Mouse (Mus musculus) forebrain, embryonic 10.5 days (tissue): ENCODE measurements around the gene G430095P16Rik. TPM values are rescaled to one million over a fixed set of nuclear protein-coding genes. Genes with fewer than 3 reads are reported as not detected.
A peak's percentile ranks its signal among the peaks of the same experiment; 100 is the strongest.

Experiments used
- DNase-seq: peaks from one replicate; pipeline ENCODE4 v3.0.0-alpha.2; 2017; ENCODE audit warnings: low spot score; ENCODE audit errors: extremely low spot score
- H3K27ac ChIP-seq: fragments of 300-500 bp; sonication (generic); 2 replicates; pipeline ENCODE4 v1.5.1; 2016; ENCODE audit warnings: mild to moderate bottlenecking
- H3K27me3 ChIP-seq: fragments of 300-500 bp; sonication (generic); 2 replicates; pipeline ENCODE4 v1.6.1; 2016; ENCODE audit warnings: mild to moderate bottlenecking; ENCODE audit not compliant: poor library complexity, severe bottlenecking
- H3K36me3 ChIP-seq: fragments of 300-500 bp; sonication (generic); replicated peaks from 2 replicates; pipeline ENCODE4 v1.6.1; 2016; ENCODE audit warnings: mild to moderate bottlenecking, moderate library complexity
- H3K4me1 ChIP-seq: fragments of 300-500 bp; sonication (generic); 2 replicates; pipeline ENCODE4 v1.6.1; 2016
- H3K4me3 ChIP-seq: fragments of 300-500 bp; sonication (generic); 2 replicates; pipeline ENCODE4 v1.5.1; 2016; ENCODE audit warnings: mild to moderate bottlenecking, moderate library complexity
- H3K9me3 ChIP-seq: fragments of 300-500 bp; sonication (generic); 2 replicates; pipeline ENCODE4 v1.6.1; 2016; ENCODE audit warnings: mild to moderate bottlenecking, moderate library complexity
- WGBS: fragments of 180-500 bp; shearing (Covaris S2); methylation state at CpG from one replicate; pipeline ENCODE4 v1.1.7; 2016; 5-methylcytosine and 5-hydroxymethylcytosine counted together
- polyA plus RNA-seq: library from polyadenylated mRNA; unstranded; fragments of >200 nt; fragmentation: Nextera tagmentation; extraction: Ambion mirVana; gene quantifications from 2 replicates; pipeline ENCODE4 v1.2.1, GENCODE M21; 2016

Gene G430095P16Rik
- polyA plus RNA-seq, 1 experiment from 2014 or later = 2.1 TPM

GRCm38 (mm10) chr8:84730541-84731370 lies 7.9 kb downstream of the G430095P16Rik start:
- H3K4me1 ChIP-seq = peaks cover 68% of the 10 kb centered on the region
- DNase-seq = no peak
- 36% methylated on average over 9 of the region's 9 CpGs for WGBS

GRCm38 (mm10) chr8:84731371-84732177 lies 8.8 kb downstream of the G430095P16Rik start:
- Histone ChIP-seq H3K27me3 (peaks cover 98% of the 10 kb centered on the region), H3K4me1 (peaks cover 69% of the 10 kb centered on the region), H3K36me3 (no peaks in the 10 kb centered on the region; the same call in 1 of the 2 replicates), H3K9me3 (no peaks in the 10 kb centered on the region), H3K27ac (peak overlapping the region; percentile 80), H3K4me3 (no peak overlapping the region)
- no peak for DNase-seq
- 73% methylated on average over 11 of the region's 11 CpGs for WGBS

More at GRCm38 (mm10) chr8:84730541-84731370, 7.9 kb downstream of the G430095P16Rik start:
- peak overlapping the region; percentile 2; the same call in 1 of the 2 replicates for H3K4me3 ChIP-seq
- no peaks in the 10 kb centered on the region for H3K9me3 ChIP-seq
- peaks cover 98% of the 10 kb centered on the region for H3K27me3 ChIP-seq
- H3K36me3 ChIP-seq = no peaks in the 10 kb centered on the region; the same call in 1 of the 2 replicates
- peak overlapping the region; percentile 80 for H3K27ac ChIP-seq

- Histone ChIP-seq H3K4me1 (peaks cover 74% of the 10 kb centered on the region), H3K27me3 (peaks cover 98% of the 10 kb centered on the region), H3K27ac (0 out of 2 replicates have a peak overlapping the region, but pooled peaks have one; percentile 45), H3K36me3 (no peaks in the 10 kb centered on the region), H3K9me3 (no peaks in the 10 kb centered on the region), H3K4me3 (no peak overlapping the region)
- 83% methylated on average over 5 of the region's 5 CpGs for WGBS
- DNase-seq = no peak
Observed at GRCm38 (mm10) chr8:84732545-84732944, 9.7 kb downstream of the G430095P16Rik start.

GRCm38 (mm10) chr8:84732996-84733395 lies 10.2 kb downstream of the G430095P16Rik start:
- Histone ChIP-seq H3K27me3 (peaks cover 98% of the 10 kb centered on the region), H3K27ac (peak overlapping the region; percentile 45; the same call in 1 of the 2 replicates), H3K4me1 (peaks cover 79% of the 10 kb centered on the region), H3K9me3 (no peaks in the 10 kb centered on the region), H3K4me3 (no peak overlapping the region), H3K36me3 (no peaks in the 10 kb centered on the region)
- WGBS = 40% methylated on average over 6 of the region's 6 CpGs
- no peak for DNase-seq

- H3K27ac ChIP-seq = peak overlapping the region; percentile 45; the same call in 1 of the 2 replicates
- peaks cover 80% of the 10 kb centered on the region for H3K4me1 ChIP-seq
- peaks cover 98% of the 10 kb centered on the region for H3K27me3 ChIP-seq
- no peaks in the 10 kb centered on the region for H3K9me3 ChIP-seq
- no peak overlapping the region for H3K4me3 ChIP-seq
- no peak for DNase-seq
- no peaks in the 10 kb centered on the region for H3K36me3 ChIP-seq
- 85% methylated on average over 6 of the region's 6 CpGs for WGBS
Observed at GRCm38 (mm10) chr8:84733959-84734358, 11.2 kb downstream of the G430095P16Rik start.

- 87% methylated on average over 2 of the region's 2 CpGs for WGBS
- no peak overlapping the region for H3K4me3 ChIP-seq
- no peak overlapping the region for H3K27ac ChIP-seq
- H3K36me3 ChIP-seq = no peaks in the 10 kb centered on the region
- H3K9me3 ChIP-seq = no peaks in the 10 kb centered on the region
- peaks cover 100% of the 10 kb centered on the region for H3K27me3 ChIP-seq
- DNase-seq = no peak
- H3K4me1 ChIP-seq = peaks cover 84% of the 10 kb centered on the region
Observed at GRCm38 (mm10) chr8:84734680-84735079, 11.9 kb downstream of the G430095P16Rik start.

- H3K4me3 ChIP-seq = no peak overlapping the region
- DNase-seq = no peak
- no peaks in the 10 kb centered on the region for H3K9me3 ChIP-seq
- H3K27ac ChIP-seq = peak overlapping the region; percentile 4; the same call in 1 of the 2 replicates
- peaks cover 84% of the 10 kb centered on the region for H3K4me1 ChIP-seq
- peaks cover 100% of the 10 kb centered on the region for H3K27me3 ChIP-seq
- 38% methylated on average over 2 of the region's 2 CpGs for WGBS
- H3K36me3 ChIP-seq = no peaks in the 10 kb centered on the region
Observed at GRCm38 (mm10) chr8:84735597-84735996, 12.8 kb downstream of the G430095P16Rik start.

- peaks cover 84% of the 10 kb centered on the region for H3K4me1 ChIP-seq
- H3K27ac ChIP-seq = 0 out of 2 replicates have a peak overlapping the region, but pooled peaks have one; percentile 4
- no peak overlapping the region for H3K4me3 ChIP-seq
- no peaks in the 10 kb centered on the region for H3K36me3 ChIP-seq
- WGBS = 59% methylated on average over 4 of the region's 4 CpGs
- no peak for DNase-seq
- H3K9me3 ChIP-seq = no peaks in the 10 kb centered on the region
- peaks cover 100% of the 10 kb centered on the region for H3K27me3 ChIP-seq
Observed at GRCm38 (mm10) chr8:84736521-84736920, 13.7 kb downstream of the G430095P16Rik start.

- H3K36me3 ChIP-seq = no peaks in the 10 kb centered on the region
- H3K4me3 ChIP-seq = peak overlapping the region; percentile 38
- H3K27ac ChIP-seq = peak overlapping the region; percentile 79
- H3K9me3 ChIP-seq = no peaks in the 10 kb centered on the region
- DNase-seq = peak; percentile 81
- peaks cover 100% of the 10 kb centered on the region for H3K27me3 ChIP-seq
- H3K4me1 ChIP-seq = peaks cover 84% of the 10 kb centered on the region
- 1% methylated on average over 16 of the region's 16 CpGs for WGBS
Observed at GRCm38 (mm10) chr8:84737608-84738007, 14.8 kb downstream of the G430095P16Rik start.

- Histone ChIP-seq H3K36me3 (no peaks in the 10 kb centered on the region), H3K27me3 (peaks cover 100% of the 10 kb centered on the region), H3K4me3 (peak overlapping the region; percentile 38; the same call in 1 of the 2 replicates), H3K9me3 (no peaks in the 10 kb centered on the region), H3K27ac (peak overlapping the region; percentile 79), H3K4me1 (peaks cover 84% of the 10 kb centered on the region)
- DNase-seq = no peak
- WGBS = under 1% methylated on average over 10 of the region's 10 CpGs
Observed at GRCm38 (mm10) chr8:84738266-84738665, 15.5 kb downstream of the G430095P16Rik start.

GRCm38 (mm10) chr8:84738715-84739400 lies 16.1 kb downstream of the G430095P16Rik start:
- H3K4me1 ChIP-seq = peaks cover 87% of the 10 kb centered on the region
- WGBS = 29% methylated on average over 10 of the region's 10 CpGs
- peak overlapping the region; percentile 38; the same call in 1 of the 2 replicates for H3K4me3 ChIP-seq
- H3K36me3 ChIP-seq = no peaks in the 10 kb centered on the region
- H3K9me3 ChIP-seq = no peaks in the 10 kb centered on the region
- H3K27me3 ChIP-seq = peaks cover 100% of the 10 kb centered on the region
- peak overlapping the region; percentile 79 for H3K27ac ChIP-seq
- DNase-seq = no peak

- H3K9me3 ChIP-seq = no peaks in the 10 kb centered on the region
- peaks cover 100% of the 10 kb centered on the region for H3K27me3 ChIP-seq
- DNase-seq = no peak
- peak overlapping the region; percentile 79; the same call in 1 of the 2 replicates for H3K27ac ChIP-seq
- WGBS = 4% methylated on average over 1 of the region's 1 CpGs
- H3K4me3 ChIP-seq = no peak overlapping the region
- peaks cover 92% of the 10 kb centered on the region for H3K4me1 ChIP-seq
- no peaks in the 10 kb centered on the region for H3K36me3 ChIP-seq
Observed at GRCm38 (mm10) chr8:84739401-84739742, 16.6 kb downstream of the G430095P16Rik start.
